Mouse (Mus musculus): ENCODE measurements around the gene E2f4.

E2f4 gene

DNA sequence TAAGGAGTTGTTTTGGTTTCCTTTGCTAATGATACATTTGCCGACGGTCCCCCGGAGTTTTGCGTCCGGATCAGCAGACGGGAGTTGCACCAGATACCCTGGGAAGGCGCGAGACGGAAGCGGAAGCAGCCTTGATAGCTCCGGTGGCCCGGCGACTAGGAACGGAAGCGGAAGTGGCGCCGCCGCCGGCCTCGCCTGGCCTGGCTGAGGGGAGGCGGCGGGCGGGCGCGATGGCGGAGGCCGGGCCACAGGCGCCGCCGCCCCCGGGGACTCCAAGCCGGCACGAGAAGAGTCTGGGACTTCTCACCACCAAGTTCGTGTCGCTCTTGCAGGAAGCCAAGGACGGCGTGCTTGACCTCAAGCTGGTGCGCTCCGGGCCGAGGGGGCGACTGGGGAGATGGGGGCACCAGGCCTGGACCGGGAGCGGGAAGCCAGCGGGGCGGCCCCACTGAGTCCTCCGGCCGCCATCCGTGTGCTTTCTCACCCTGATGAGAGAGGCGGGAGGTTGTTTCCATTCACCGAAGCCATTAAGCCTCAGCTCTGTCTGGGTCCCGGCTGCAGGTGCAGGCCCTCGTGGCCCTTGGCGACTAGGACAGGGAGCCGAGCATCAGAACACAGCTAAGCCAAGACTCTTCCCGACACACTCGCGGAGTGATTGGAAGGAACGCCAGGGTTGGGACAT lies at the start of gene E2f4:
E2f4 (plus strand) TSS at position 153 of the 682 bp plus-strand sequence.
- DNase-seq, result peak; percentile 89

DNA sequence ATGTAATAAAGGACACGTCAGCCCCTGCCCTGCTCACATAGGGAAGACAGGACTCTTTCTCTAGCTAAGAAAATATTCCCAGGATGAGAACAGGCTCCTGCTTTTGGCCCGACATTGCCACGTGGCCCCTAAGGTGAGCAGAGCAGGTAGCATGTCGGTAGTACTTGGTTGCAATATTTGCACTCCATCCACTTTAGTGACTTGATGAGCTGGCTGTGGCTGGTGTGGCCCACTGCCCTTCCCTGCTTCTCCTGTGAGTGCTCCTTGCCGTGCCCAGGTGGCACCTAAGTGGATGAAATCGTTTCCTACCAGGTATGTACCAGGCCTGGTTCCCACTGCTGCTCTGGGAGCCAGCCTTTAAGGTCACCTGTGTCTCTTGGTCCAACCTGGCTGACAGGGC lies 45.5 kb upstream of the E2f4 start:
- DNase-seq, result no peak

DNA sequence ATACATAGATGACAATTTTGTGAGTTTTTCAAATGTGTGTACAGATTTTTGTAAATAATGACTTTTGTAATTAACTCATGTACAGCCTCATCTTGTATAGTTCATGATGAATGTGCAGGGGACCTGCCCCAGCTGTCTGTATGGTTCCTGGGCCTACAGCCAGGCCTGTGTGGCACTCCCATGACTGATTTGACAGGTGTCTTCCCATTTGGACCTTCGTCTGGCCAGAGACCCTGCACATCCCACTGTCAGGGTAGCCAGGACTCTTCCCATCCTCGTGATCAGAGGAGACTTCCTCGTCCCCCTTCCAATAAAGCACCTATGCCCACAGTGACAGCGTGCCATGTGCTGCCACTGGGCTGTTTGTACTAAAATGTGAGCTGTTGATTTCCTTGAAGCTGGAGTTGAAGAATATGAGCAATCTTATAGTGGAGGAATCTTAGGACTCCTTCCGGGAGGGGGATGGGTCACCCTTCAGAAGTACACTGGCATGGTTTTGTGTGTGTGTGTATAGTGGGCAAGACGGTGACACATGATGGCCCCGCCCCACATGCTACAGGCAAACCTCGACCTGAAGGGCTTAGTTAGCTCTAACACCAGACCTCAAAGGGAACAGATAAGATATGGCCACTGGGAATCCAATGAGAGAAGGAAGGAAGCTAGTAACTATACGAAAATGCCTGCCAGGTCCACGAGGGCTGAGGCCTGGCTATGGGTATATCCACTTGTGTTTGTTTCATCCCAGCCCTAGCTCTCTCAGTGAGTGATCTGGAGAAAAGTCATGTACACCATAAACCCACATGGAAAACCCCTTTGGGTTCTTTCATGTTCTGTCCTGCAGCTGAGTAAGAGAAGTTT lies 44.6 kb upstream of the E2f4 start:
- DNase-seq, result no peak

DNA sequence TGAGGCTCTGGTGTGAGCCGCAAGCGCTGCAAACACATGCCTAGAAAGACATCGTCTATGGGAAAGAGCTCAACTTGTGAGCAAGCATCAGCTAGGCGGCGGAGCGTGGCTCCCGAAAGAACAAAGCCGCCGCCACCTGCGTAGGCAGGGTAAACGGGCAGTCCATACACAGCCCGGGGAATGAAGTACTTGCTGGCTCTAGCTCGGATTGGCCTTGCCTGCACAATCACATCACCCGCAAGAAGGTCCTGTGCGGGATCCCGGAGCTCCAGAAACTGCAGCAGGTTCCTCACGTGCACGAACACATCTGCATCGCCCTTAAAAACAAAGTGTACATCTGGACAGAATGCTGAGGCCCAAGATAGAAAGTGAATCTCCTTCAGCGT lies 43.7 kb upstream of the E2f4 start:
- no peak for DNase-seq

DNA sequence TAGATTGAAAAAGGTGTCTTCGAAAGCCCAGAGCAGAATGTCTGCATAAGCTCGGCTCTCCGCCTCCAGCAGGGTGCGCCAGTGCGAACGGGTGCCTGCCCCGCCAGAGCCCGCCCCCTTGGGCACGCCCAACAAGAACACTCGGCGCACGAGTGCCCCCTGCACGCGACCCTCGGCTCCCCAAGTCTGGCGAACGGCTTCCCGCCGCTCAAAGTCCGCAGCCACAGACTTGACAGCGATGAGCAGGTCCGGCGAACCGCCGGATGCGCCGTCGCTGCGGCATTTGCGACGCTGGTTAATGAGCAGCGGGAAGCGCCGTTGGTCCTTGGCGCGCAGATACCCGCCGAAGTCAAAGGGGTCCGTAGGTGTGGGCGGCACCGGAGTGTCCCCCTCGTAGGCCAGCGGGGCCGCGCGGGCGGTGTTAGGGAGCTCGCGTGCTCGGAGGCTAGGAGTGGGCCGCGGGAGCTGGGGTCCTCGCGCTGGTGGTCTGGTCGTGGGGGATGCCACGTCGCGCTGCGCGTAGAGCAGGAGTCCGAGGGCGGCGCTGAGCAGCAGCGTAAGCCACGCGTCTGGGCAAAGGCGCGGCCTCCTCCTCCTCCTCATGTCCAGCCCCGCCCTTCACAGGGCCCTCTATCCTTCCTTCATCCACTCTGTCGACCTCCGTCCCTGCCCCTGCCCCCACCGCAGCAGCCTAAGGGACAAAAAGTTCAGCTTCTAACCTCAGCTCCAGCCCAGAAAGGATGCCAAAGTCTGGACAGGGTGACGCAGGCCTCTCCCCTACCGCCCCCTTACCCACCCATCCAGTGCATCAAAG lies 43.1 kb upstream of the E2f4 start:
- DNase-seq, result peak; percentile 97

DNA sequence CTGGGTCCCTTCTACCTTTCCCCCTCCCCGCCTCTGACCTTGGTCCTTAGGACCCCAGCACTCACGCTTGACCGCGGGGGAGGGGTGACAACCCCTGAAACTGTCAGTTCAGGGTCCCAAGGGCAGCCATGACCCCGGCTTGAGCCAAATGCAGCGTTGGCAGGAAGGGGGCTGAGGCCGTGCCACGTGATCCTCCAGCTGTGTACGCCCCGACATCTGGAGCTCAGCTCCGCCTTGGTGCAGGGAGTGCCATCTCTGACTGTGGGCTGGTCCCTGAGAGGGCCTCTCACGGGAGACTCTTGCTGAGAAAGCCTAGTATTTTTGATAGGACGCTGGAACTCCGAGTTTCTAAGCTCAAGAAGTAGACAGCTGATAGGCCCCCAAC lies 42.5 kb upstream of the E2f4 start, which contains the start of gene B3gnt9:
B3gnt9 (minus strand) TSS at position 188 of the 385 bp plus-strand sequence.
- peak; percentile 77 for DNase-seq

DNA sequence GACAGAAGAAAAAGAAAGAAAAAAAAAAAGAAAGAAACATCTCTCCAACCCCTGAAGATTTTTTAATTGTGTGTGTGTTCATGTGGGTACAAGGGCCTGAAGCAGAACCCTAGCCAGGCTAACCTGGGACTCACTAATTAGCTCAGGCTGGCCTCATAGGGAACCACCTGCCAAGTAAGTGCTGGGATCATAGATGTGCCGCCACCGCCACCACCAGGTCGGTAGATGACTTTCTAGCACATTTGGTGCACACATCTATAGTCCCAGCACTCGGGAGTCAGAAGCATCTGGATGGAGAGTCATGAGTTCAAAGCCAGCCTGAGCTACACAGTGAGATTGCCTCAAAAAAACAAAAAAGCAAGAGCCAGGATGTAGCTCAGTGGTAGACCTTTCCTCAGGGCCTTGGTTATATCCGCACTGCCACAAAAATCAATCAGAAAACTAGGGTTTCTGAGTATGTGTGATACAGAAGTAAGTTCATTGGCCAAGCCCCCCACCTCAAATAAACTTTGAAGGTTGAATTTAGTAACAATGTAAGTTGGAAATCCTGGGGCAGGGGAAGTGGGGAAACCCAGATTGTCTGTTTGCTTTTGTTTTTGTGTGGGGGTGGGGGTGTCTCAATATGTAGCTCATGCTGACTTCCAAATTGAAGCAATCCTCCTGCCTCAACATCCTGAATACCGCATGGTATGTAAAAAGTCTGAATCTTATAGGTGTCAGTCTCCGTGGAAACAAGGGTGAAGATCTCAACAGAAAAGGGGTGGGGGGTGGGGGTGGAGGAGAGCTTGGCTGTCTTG lies 39.9 kb upstream of the E2f4 start:
- DNase-seq, result no peak

DNA sequence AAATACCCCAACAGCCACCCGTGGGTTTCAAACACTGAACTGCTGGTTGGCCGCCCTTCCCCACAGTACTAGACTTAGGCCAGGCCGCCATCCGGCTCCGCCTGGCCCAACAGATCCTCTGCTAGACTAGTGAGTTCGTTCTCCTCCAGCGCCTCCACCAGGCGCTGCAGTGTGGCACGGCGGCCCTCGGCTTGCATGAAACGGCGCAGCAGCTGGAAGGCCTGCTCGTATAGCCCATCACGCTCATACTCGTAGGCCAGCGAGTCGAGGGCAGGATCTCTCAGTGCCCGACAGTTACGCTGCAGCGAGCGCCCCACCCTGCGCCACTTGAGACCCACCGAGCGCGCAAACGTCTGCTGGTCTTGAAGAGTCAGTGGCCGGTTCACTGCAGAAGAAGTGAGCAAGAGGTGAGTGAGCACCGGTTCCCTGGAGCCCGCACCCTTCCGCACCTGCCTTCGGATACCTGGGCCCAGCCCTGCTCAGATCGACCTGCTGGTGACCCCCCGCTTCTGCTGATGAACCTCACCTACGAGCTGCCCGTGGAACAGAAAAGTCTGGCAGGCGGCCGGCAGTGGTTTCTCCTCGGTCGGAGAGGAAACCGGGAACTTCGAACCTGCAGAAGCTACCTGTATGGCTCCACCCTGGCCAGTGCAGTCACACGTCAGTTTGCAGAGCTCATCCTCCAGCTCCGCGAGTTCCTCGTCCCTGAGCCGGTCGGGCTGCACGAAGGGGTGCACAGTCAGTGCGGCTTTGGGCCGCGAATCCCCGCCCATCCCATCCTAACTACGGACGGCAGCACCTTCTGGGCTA lies 38.3 kb upstream of the E2f4 start:
- no peak for DNase-seq

DNA sequence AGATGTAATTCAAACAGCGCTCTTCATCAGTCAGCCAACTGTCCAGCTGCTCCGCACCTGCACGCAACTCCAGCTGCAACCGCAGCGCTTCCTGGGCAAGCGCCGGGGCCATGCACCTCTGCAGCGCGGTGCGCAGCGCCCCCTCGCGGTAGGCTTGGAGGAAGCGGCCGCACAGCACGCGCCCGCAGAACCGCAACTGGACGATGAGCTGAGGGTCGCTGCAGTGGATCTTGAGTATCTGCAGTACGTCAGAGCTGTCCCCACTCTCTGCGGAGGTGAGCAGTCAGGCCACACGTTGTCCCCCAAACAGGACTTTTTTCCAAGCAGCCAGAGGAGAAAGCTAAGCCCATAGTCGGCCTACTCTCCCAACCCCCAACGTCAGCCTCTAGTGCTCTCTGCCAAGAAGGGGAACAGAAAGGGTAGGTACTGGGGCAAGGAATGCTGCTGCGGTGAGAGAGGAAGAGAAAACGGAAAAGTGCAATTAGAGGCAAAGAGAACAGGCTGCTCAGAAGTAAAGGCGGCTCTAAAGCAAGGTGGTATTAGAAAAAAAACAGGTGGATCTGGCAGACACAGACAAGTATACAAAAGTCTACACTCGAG lies 37.6 kb upstream of the E2f4 start:
- peak; percentile 79 for DNase-seq

DNA sequence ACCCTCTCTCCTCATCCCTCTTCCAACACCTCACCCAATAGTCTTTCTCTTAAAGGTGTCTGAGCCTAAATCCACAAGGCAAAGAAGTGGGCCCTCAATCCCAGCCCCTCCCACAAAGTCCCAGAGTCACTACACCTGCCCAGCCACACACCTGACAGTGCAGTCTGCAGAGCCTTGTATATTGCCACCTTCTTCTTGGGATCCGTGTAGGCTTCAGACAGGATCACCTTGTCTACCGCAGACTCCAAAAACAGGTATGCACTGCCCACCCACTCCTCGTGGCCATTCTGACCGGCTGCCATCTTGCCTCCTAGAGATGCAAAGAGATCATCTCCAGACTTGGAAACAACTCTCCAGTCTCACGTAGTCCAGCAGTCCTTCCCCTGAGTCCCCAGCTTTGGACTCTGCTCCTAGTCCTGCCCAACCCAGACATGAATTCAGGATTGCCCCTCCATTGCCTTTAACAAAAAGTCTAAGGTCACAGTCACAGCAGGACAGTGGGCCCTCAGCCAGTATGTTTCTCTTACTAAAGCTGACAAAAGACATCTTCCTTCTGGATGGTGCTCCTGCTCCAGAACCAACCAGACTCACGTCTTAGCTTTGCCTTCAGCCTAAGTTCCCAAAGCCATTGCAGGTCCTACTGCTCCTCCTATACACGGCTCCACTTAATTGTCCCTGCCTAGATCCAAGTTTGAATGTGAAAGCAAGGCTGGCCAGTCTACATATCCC lies 36.9 kb upstream of the E2f4 start:
- DNase-seq, result no peak

DNA sequence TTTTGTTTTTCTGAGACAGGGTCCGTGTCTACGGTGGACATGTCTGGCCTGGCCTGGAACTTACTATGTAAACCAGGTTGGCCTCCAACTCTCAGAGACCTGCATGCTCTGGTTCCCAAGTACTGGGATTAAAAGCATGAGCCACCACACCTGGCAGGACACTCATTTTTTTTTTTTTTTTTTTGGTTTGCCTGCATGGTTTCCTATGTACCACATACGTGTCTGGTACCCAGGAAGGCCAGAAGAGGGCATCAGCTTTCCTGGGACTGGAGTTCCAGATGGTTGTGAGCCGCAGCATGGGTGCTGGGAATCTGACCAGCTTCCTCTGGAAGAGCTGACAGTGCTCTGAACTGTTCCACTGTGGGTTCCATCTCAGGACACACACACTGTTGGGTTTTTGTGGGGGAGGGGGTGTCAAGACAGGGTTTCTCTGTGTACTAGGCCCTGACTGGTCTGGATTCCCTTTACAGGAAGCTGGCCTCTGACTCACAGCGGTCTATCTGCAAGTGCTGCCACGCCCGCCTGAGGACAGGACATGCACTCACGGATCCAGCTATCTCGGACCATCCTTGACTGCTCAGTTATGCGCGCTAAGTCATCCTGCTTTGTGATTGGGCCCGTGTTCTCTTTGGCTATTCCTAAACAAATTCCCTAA lies 36.0 kb upstream of the E2f4 start:
- no peak for DNase-seq

DNA sequence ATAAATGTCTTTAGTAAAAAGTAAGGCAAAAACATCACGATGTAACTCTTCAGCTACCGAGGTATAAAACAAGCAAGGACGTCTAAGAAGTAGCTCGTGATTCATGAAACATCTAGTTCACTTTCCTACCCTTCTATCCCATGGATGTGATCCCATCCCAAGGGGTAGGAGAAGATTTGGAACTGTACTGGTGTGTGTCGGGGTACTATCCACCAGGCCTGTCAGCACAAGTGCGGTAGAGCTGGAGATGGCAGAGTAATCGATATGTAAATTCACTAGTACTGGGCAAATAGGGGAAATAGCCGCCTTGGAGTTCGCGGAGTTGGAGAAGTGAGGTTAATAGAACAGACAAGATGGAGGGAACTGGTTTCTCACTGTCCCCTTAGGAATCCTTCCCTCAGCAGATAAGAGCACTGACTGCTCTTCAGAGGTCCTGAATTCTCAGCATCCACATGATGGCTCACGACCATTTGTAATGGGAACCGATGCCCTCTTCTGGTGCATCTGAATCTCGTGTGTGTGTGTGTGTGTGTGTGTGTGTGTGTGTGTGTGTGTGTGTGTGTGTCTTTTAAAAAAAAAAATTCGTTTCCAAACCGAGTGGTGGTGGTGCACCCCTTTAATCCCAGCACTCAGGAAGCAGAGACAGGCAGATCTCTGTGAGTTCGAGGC lies 34.1 kb upstream of the E2f4 start:
- no peak for DNase-seq

DNA sequence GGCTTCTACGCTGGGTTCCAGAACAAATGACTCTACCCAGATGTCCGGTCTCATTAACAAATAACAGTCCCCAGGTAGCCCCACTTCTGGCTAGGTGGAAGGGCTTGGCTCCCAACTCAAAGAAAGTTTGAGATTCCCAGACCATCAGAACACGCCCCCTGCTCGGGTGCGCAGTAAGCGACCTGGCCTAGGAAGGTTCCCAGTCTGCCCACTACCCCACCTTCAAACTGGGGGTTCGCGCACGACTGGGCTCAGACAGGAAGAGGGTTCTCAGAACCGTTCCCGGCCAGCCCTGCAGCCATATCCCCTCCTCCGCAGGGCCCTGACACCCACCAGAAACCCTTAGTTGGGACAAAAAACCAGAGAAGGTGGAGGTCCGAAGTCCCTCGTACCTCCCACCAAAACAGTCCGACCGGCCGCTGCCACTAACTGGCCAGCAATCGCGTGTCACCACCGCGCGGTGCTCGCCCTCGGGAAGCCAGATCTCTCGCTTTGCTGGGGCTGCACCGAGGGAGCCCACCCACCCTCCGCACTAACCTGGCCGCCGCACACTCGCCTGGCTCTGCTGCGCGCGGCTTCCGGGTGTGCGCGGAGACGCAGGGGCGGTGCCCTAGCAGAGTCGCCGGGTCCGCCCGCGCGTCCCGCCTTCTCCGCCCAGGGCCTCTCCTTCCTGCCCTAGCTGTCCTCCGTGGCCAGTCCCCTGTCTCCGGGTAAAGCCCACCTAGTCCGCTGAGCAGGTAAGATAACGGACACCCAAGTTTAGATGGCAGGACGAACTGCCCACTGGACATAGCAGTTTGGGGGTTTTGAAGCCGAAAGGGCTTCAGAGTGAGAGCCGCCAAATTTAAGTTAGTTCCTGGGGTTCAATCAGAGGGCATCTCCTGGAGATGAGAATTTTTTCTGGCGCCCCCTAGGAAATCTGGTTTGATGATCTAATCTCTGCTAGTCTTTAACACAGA lies 33.2 kb upstream of the E2f4 start, which contains the start of the genes Tradd and Fbxl8:
Tradd (minus strand) TSS at position 586 of the 959 bp plus-strand sequence.
Fbxl8 (plus strand) TSS at position 625 of the 959 bp plus-strand sequence.
- DNase-seq, result peak; percentile 78

DNA sequence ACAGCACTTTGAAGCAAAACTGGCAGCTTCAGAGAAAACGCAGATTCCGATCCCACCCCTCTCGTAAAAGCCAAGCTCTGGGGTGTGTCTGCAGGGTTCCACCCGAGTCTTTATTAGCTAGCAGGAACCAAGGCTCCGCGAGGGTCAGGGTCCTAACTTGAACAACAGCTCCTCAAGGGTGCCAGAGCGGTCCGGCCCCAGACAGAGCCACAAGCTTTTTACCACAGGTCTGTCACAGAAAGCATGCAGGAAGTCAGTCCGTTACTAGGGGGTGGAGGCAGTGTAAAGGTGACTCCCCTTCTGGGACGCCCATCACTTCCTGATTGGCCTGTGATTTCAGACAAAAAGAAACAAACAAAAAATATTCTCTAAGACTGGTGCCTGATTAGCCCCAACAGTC lies 32.3 kb upstream of the E2f4 start:
- DNase-seq, result peak; percentile 57

DNA sequence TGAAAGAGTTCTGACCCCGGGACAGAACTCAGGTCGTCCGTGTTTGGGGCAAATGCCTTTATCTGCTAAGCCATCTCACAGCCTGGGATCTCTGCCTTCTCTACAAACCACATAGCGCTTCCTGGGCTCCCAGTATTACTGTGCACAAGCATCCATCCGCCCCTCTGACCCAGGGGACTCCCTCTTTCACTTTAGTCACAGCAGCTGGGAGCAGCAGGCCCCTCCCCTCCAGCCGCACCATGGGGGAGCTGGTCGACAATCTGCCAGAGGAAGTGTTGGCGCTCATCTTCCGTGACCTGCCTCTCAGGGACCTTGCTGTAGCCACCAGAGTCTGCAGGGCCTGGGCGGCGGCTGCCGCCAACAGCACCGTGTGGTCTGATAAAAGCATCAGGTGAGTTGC lies 30.7 kb upstream of the E2f4 start:
- DNase-seq, result peak; percentile 40

DNA sequence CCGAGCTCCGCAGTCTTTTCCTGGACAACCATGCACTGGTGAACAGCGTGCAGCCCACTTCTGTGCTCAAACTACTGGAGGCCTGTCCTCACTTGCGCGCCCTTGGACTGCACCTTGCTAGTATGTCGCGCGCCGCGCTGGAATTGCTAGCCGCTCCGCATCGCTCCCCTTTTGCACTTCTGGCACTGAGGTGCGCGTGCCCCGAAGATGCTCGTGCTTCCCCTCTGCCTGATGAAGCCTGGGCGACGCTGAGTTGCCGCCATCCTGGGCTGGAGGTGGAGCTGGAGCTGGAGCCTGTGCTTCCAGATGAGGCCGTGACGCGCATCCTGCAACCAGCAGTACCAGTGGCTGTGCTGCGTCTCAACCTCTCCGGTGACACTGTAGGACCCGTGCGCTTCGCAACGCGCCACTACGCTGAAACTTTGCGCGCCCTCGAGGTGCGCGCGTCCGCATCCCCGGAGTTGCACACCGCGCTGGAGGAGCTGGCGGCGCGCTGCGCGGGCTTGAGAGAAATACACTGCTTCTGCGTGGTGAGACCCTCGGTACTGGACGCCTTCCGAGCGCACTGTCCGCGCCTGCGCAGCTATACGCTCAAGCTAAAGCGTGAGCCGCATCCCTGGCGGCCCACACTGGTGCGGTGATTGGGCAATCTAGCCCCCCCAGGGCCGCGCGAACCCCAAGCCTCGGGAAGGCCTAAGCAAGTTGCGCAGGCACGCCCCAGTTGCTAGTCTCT lies 29.0 kb upstream of the E2f4 start:
- no peak for DNase-seq

DNA sequence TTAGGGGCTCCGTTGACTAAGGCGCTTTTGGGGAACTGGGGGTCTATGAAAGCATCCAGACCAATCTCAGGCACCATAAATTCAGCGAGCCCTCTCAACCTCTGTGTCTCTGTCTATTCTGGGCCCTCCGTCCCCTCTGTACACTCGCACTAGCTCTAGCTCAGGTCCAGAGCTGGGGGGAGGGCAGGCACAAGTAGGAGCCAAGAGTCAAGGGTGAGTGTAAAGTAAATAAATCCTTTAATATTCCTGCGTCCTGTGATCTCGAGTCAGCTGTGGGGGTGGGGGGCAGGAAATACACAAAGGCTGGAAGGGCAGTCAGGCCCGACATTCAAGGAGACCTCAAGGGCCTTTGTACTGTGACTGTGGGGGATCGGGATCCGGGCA lies 28.4 kb upstream of the E2f4 start:
- no peak for DNase-seq
